Mouse (Mus musculus) stomach, postnatal 0 days (tissue): ENCODE measurements around the gene Ipmk.
"Not testable (repeated sequence)": the region's sequence is repeated elsewhere in the genome, so short reads cannot be mapped to it uniquely, and the experiment has no call there.

Source experiments
- CTCF ChIP-seq: IDR thresholded peaks from 2 replicates; pipeline ENCODE4 v1.5.1; 2016; ENCODE audit warnings: antibody characterized with exemption, low read depth, mild to moderate bottlenecking, moderate library complexity
- EP300 ChIP-seq: optimal IDR thresholded peaks from 2 replicates; pipeline ENCODE3; 2016; ENCODE audit warnings: antibody characterized with exemption

DNA sequence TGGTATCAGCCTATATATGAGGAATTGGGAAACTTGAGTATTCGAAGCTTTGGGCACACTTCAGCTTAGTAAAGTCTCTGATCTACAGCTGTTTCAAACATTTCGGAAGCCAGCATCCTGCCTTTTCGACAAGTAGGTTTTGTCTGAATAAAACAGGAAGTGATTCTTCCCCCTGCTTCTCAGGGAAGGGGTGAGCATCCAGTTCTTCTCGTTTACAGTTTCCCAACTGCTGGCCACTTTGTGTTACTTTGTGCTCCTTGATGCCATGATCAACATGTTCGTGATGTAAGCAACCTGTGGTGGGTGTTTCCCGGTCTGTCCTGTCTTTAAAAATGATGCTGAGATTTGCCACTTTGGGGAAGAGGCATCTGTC lies 36.0 kb downstream of the Ipmk start:
- TF ChIP-seq CTCF, EP300: not testable (repeated sequence)
